Mouse (Mus musculus) neural tube, embryonic 15.5 days (tissue): ENCODE results near the gene Slc24a1. TPM values are rescaled to one million over a fixed set of nuclear protein-coding genes. Genes with fewer than 3 reads are reported as not detected.

Experiments
- ATAC-seq: fragments of 200-750 bp; cut with Nextera tagmentation; 2 replicates; pipeline ENCODE4 v1.8.0; 2017; ENCODE audit warnings: mild to moderate bottlenecking, moderate TSS enrichment, moderate library complexity; ENCODE audit not compliant: low FRiP score
- H3K27ac ChIP-seq: fragments of 300-500 bp; sonication (generic); replicated peaks from 2 replicates; pipeline ENCODE4 v1.5.1; 2015; ENCODE audit warnings: mild to moderate bottlenecking, inconsistent platforms
- H3K27me3 ChIP-seq: fragments of 300-500 bp; sonication (generic); replicated peaks from 2 replicates; pipeline ENCODE4 v1.6.1; 2015; ENCODE audit warnings: inconsistent platforms
- H3K36me3 ChIP-seq: fragments of 300-500 bp; sonication (generic); 2 replicates; pipeline ENCODE4 v1.6.1; 2015; ENCODE audit warnings: inconsistent platforms
- H3K4me1 ChIP-seq: fragments of 300-500 bp; sonication (generic); 2 replicates; pipeline ENCODE4 v1.6.1; 2015; ENCODE audit warnings: inconsistent platforms
- H3K4me2 ChIP-seq: fragments of 300-500 bp; sonication (generic); 2 replicates; pipeline ENCODE4 v1.6.1; 2015; ENCODE audit warnings: inconsistent platforms, mild to moderate bottlenecking, moderate library complexity
- H3K4me3 ChIP-seq: fragments of 300-500 bp; sonication (generic); replicated peaks from 2 replicates; pipeline ENCODE4 v1.5.1; 2015; ENCODE audit warnings: mild to moderate bottlenecking, inconsistent platforms
- H3K9ac ChIP-seq: fragments of 300-500 bp; sonication (generic); replicated peaks from 2 replicates; pipeline ENCODE4 v1.6.1; 2015; ENCODE audit warnings: mild to moderate bottlenecking, inconsistent platforms
- H3K9me3 ChIP-seq: fragments of 300-500 bp; sonication (generic); replicated peaks from 2 replicates; pipeline ENCODE4 v1.6.1; 2016; ENCODE audit warnings: inconsistent platforms
- WGBS: fragments of 180-500 bp; shearing (Covaris S2); methylation state at CpG from one replicate; pipeline ENCODE4 v1.1.7; 2015; ENCODE audit warnings: mixed read lengths; 5-methylcytosine and 5-hydroxymethylcytosine counted together
- microRNA-seq: library from miRNA; unstranded; fragments of <30 nt; microRNA quantifications from one replicate; pipeline ENCODE4, GENCODE M21; 2017
- polyA plus RNA-seq: library from polyadenylated mRNA; unstranded; fragments of >200 nt; fragmentation: Nextera tagmentation; extraction: Ambion mirVana; gene quantifications from 2 replicates; pipeline ENCODE4 v1.2.1, GENCODE M21; 2015

The Slc24a1 gene
- polyA plus RNA-seq, 1 experiment from 2014 or later, result 0.05 TPM

DNA sequence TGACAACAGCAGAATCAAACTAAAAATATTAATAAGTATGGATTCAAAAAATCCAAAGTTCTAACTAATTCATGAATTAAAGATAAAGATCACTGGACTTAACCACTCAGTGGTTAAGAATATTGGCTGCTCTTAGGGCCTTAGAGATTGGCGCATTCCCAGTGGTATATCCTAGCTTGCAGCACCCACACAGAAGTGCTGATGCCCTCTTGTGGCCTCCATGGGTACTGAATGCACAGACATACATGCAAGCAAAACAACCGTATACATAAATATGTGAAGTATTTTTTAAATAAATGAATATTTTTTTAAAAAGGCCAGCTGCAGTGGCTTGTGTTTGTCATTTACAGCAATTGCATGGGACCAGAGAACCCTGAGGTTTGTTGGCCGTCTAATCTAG is 48.0 kb downstream of the Slc24a1 start:
- H3K4me2 ChIP-seq, result no peak overlapping the region
- H3K9me3 ChIP-seq, result no peaks in the 10 kb centered on the region
- WGBS, result 67% methylated on average over 3 of the region's 3 CpGs
- H3K4me1 ChIP-seq, result no peaks in the 10 kb centered on the region
- H3K36me3 ChIP-seq, result peaks cover 28% of the 10 kb centered on the region
- no peak overlapping the region for H3K27ac ChIP-seq
- no peaks in the 10 kb centered on the region for H3K27me3 ChIP-seq
- ATAC-seq, result no peak
- no peak overlapping the region for H3K9ac ChIP-seq
- H3K4me3 ChIP-seq, result no peak overlapping the region

DNA sequence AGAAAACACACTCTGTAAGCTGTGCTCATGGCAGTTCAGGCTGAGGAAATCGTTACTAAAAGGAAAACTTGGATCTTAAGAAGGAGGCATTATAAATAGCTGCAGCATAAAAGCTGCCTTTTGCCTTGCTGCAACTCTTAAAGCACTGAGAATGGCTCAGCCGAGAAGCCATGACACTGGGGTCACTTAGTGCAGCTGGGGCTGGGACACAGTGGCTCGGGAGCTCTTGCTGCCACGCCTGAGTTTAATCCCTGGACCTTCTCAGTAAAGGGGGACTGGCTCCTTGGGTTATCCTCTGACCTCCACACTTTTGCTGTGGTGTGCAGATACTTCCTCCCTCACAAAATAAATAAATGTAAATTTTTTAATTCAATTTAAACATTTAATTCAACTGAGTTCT is 48.5 kb downstream of the Slc24a1 start:
- no peak overlapping the region for H3K9ac ChIP-seq
- WGBS, result 37% methylated on average over 4 of the region's 4 CpGs
- no peaks in the 10 kb centered on the region for H3K4me1 ChIP-seq
- H3K36me3 ChIP-seq, result peaks cover 33% of the 10 kb centered on the region
- no peak overlapping the region for H3K27ac ChIP-seq
- no peak overlapping the region for H3K4me2 ChIP-seq
- ATAC-seq, result no peak
- no peaks in the 10 kb centered on the region for H3K27me3 ChIP-seq
- no peaks in the 10 kb centered on the region for H3K9me3 ChIP-seq
- H3K4me3 ChIP-seq, result no peak overlapping the region

DNA sequence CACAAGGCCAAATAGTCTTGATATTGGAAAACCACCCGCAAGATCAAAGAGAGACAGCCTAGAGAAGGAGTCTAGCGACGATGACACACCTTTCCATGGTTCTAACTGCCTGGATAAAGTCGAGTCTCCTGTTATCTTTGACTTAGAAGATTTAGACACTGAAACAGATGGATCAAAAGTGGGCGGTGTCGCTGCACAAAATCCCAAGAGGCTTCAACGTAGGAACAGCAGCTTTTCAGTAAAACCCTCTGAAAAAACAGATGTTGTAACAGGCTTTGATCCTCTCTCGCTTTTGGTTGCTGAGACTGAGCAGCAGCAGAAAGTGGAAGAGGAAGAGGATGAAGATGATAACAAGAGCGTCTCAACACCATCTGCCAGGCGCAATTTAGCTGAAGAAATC is 54.8 kb downstream of the Slc24a1 start:
- Histone ChIP-seq H3K4me2 (no peak overlapping the region), H3K4me1 (no peaks in the 10 kb centered on the region), H3K4me3 (no peak overlapping the region), H3K36me3 (peaks cover 40% of the 10 kb centered on the region), H3K9me3 (no peaks in the 10 kb centered on the region), H3K27ac (no peak overlapping the region), H3K9ac (no peak overlapping the region), H3K27me3 (no peaks in the 10 kb centered on the region)
- no peak for ATAC-seq
- 89% methylated on average over 10 of the region's 10 CpGs for WGBS

DNA sequence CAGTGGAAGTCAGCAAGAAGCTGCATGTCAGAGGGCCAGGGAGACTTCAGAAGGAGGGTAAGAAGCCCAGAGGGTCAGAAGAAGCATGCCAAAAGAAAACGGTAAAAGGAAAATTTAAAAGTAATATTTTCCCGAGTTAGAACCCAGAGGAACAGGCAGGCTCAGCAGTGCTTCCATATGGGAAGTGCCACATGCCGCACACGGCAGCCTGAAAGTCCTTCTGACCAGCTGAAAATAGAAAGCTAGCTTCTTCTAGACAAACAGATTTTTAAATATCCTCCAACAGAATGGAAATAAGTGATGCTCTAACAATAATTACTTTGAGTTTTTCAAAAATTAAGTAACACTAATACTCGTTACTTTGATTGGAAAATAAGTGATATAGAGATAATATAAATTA is 65.4 kb downstream of the Slc24a1 start:
- WGBS, result 87% methylated on average over 5 of the region's 5 CpGs
- Histone ChIP-seq H3K9ac (no peak overlapping the region), H3K36me3 (peaks cover 14% of the 10 kb centered on the region; the same call in 1 of the 2 replicates), H3K4me1 (no peaks in the 10 kb centered on the region), H3K4me2 (no peak overlapping the region), H3K9me3 (no peaks in the 10 kb centered on the region), H3K27me3 (no peaks in the 10 kb centered on the region), H3K27ac (no peak overlapping the region), H3K4me3 (no peak overlapping the region)
- no peak for ATAC-seq

Small RNA genes lying within 50 kb of the gene (microRNA-seq; reads per million reads assigned to microRNA genes)
- gene Gm25640, result not detected

Other genes with a start within 250 kb of the Slc24a1 start
- 398 and 419 TPM in 2 replicates for gene Rab11a, start 213.8 kb downstream of the Slc24a1 start, polyA plus RNA-seq
- gene Dennd4a, start 140.3 kb downstream of the Slc24a1 start, polyA plus RNA-seq, result 9.0 and 10.2 TPM in 2 replicates
- gene Ints14, start 9.3 kb upstream of the Slc24a1 start, polyA plus RNA-seq, result 32.2 and 38.6 TPM in 2 replicates
- gene Hacd3, start 70.1 kb upstream of the Slc24a1 start, polyA plus RNA-seq, result 216 and 238 TPM in 2 replicates
- gene Dpp8, start 80.8 kb upstream of the Slc24a1 start, polyA plus RNA-seq, result 31.2 and 32.9 TPM in 2 replicates
- gene Igdcc4, start 149.9 kb upstream of the Slc24a1 start, polyA plus RNA-seq, result 15.1 and 17.8 TPM in 2 replicates
- gene Igdcc3, start 189.6 kb upstream of the Slc24a1 start, polyA plus RNA-seq, result 7.9 and 8.9 TPM in 2 replicates
- 6.4 and 8.9 TPM in 2 replicates for gene Parp16, start 243.7 kb upstream of the Slc24a1 start, polyA plus RNA-seq